In the genomic region with DNA sequence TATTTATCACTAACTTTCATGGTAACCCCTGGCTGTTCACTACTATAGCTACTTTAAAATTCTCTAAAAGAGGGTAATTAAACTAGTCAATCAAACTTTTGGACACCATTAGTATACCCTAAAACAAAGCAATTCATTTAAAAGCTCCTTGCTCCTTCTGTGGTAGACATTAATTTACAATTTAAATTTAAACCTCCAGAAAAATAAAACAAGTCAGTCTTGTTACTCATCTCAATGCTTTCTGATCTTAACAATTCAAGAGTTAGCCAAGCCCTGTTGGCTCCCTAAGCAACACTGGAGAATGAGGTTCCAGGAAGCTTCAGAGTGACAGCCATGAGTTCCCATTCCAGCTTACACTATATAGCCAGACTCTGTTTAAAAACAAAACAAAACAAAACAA, we compare ENCODE assay signal across 25 mouse cellular contexts. TPM values are rescaled to one million over a fixed set of nuclear protein-coding genes. Genes with fewer than 3 reads are reported as not detected.
DNase-seq lines count a peak whose midpoint lies in the region; ATAC-seq and TF ChIP-seq lines count a peak whose summit lies in the region.
"Had no signal": no experiment of that assay in that cellular context is flagged by ENCODE, and none has a peak within 500 bp of the region (broad histone marks: within the 10 kb centered on the region; RNA-seq: fewer than 3 reads in every experiment).

No protein-coding gene starts in this region.

- no peak for TF ChIP-seq CTCF in forebrain, postnatal 0 days (IDR thresholded peaks at IDR 0.05; ENCODE audit: low read depth)
- TF ChIP-seq CTCF in layer of hippocampus, adult 2 months (conservative IDR thresholded peaks at IDR 0.05) = no peak

- H3K4me2 ChIP-seq in forebrain, embryonic 13.5 days = no peak overlapping the region
- no peak overlapping the region for H3K4me2 ChIP-seq in forebrain, postnatal 0 days (ENCODE audit: low read depth)
- no peak overlapping the region for H3K4me2 ChIP-seq in forebrain, embryonic 15.5 days (replicated peaks)
- H3K4me2 ChIP-seq in forebrain, embryonic 11.5 days (ENCODE audit: low read depth, low read length, severe bottlenecking) = no peak overlapping the region
- H3K4me2 ChIP-seq: embryonic facial prominence, embryonic 13.5 days; embryonic facial prominence, embryonic 15.5 days had no signal

- H3K36me3 ChIP-seq in forebrain, embryonic 13.5 days (ENCODE audit: poor library complexity, severe bottlenecking) = peaks cover 10% of the 10 kb centered on the region
- H3K36me3 ChIP-seq in forebrain, postnatal 0 days (ENCODE audit: insufficient read depth) = peaks cover 9% of the 10 kb centered on the region; the same call in 1 of the 2 replicates
- peaks cover 10% of the 10 kb centered on the region for H3K36me3 ChIP-seq in forebrain, embryonic 15.5 days
- H3K36me3 ChIP-seq in forebrain, embryonic 11.5 days (ENCODE audit: control insufficient read depth, insufficient read depth, low read length) = no peaks in the 10 kb centered on the region

- ATAC-seq in forebrain, embryonic 13.5 days = peak; percentile 53; the same call in 1 of the 2 replicates
- no peak; the same call in 1 of the 2 replicates for ATAC-seq in forebrain, postnatal 0 days
- peak; percentile 60 for ATAC-seq in forebrain, embryonic 15.5 days (replicated peaks)
- ATAC-seq in forebrain, embryonic 11.5 days (replicated peaks; ENCODE audit: low FRiP score) = no peak
- ATAC-seq: activated CD4-positive, CD25-positive, alpha-beta regulatory T cell, adult 4 months; CD4-positive, CD25-positive, alpha-beta regulatory T cell, adult 4 months; Patski had no signal

- peaks cover 9% of the 10 kb centered on the region for H3K4me1 ChIP-seq in forebrain, embryonic 13.5 days
- no peaks in the 10 kb centered on the region for H3K4me1 ChIP-seq in forebrain, postnatal 0 days (ENCODE audit: insufficient read depth)
- H3K4me1 ChIP-seq in forebrain, embryonic 15.5 days = no peaks in the 10 kb centered on the region
- no peaks in the 10 kb centered on the region for H3K4me1 ChIP-seq in forebrain, embryonic 11.5 days (replicated peaks; ENCODE audit: control insufficient read depth, insufficient read depth, low read length)
- H3K4me1 ChIP-seq: embryonic facial prominence, embryonic 13.5 days; embryonic facial prominence, embryonic 15.5 days had no signal

- H3K4me3 ChIP-seq in forebrain, embryonic 13.5 days = no peak overlapping the region
- no peak overlapping the region for H3K4me3 ChIP-seq in forebrain, postnatal 0 days (ENCODE audit: low read depth, low read length)
- no peak overlapping the region for H3K4me3 ChIP-seq in forebrain, embryonic 15.5 days
- no peak overlapping the region for H3K4me3 ChIP-seq in forebrain, embryonic 11.5 days (ENCODE audit: low read depth, low read length)
- no peak overlapping the region for H3K4me3 ChIP-seq in layer of hippocampus, adult 2 months
- H3K4me3 ChIP-seq: embryonic facial prominence, embryonic 13.5 days; embryonic facial prominence, embryonic 15.5 days; erythroblast, embryonic 14.5 days had no signal

- no peaks in the 10 kb centered on the region for H3K9me3 ChIP-seq in forebrain, embryonic 13.5 days (replicated peaks)
- no peaks in the 10 kb centered on the region for H3K9me3 ChIP-seq in forebrain, postnatal 0 days (ENCODE audit: low read length)
- no peaks in the 10 kb centered on the region for H3K9me3 ChIP-seq in forebrain, embryonic 15.5 days
- no peaks in the 10 kb centered on the region for H3K9me3 ChIP-seq in forebrain, embryonic 11.5 days (ENCODE audit: control insufficient read depth, low read length)
- H3K9me3 ChIP-seq: embryonic facial prominence, embryonic 13.5 days; embryonic facial prominence, embryonic 15.5 days; G1E had no signal

- H3K27me3 ChIP-seq in forebrain, embryonic 13.5 days = no peaks in the 10 kb centered on the region
- H3K27me3 ChIP-seq in forebrain, postnatal 0 days (ENCODE audit: insufficient read depth, low read length) = no peaks in the 10 kb centered on the region
- H3K27me3 ChIP-seq in forebrain, embryonic 15.5 days = no peaks in the 10 kb centered on the region
- no peaks in the 10 kb centered on the region for H3K27me3 ChIP-seq in forebrain, embryonic 11.5 days (ENCODE audit: control insufficient read depth, insufficient read depth, low read length)
- H3K27me3 ChIP-seq: CH12.LX; embryonic facial prominence, embryonic 13.5 days; embryonic facial prominence, embryonic 15.5 days; Patski had no signal

- DNase-seq in forebrain, postnatal 0 days = no peak
- no peak for DNase-seq in forebrain, embryonic 11.5 days (ENCODE audit: low spot score)
- no peak for DNase-seq in layer of hippocampus, adult 2 months (ENCODE audit: low spot score in 2 of 2)
- DNase-seq in layer of hippocampus, postnatal 25 days (ENCODE audit: extremely low spot score in 1 of 2, low spot score in 1 of 2) = no peak
- DNase-seq: adrenal gland, adult 8-10 months; adrenal gland, postnatal 14 days; adrenal gland, postnatal 36 days; B cell, adult 2 months; cerebellum, adult 11 months; cerebellum, adult 18-20 months; cerebellum, adult 8-10 months; cerebellum, adult 9-11 months; cerebellum, postnatal 14 days; cerebellum, postnatal 36 days; embryo, embryonic 11 days had no signal

- no peak overlapping the region for H3K9ac ChIP-seq in forebrain, embryonic 13.5 days
- no peak overlapping the region for H3K9ac ChIP-seq in forebrain, postnatal 0 days
- no peak overlapping the region for H3K9ac ChIP-seq in forebrain, embryonic 15.5 days (replicated peaks)
- no peak overlapping the region for H3K9ac ChIP-seq in forebrain, embryonic 11.5 days (ENCODE audit: low read length)
- H3K9ac ChIP-seq: embryonic facial prominence, embryonic 13.5 days; embryonic facial prominence, embryonic 15.5 days had no signal

- H3K27ac ChIP-seq in forebrain, embryonic 13.5 days = no peak overlapping the region
- no peak overlapping the region for H3K27ac ChIP-seq in forebrain, postnatal 0 days (ENCODE audit: low read depth, low read length)
- no peak overlapping the region for H3K27ac ChIP-seq in forebrain, embryonic 15.5 days (replicated peaks)
- no peak overlapping the region for H3K27ac ChIP-seq in forebrain, embryonic 11.5 days (ENCODE audit: low read depth, low read length)
- peak overlapping the region; percentile 39; the same call in 1 of the 2 replicates for H3K27ac ChIP-seq in layer of hippocampus, adult 2 months
- H3K27ac ChIP-seq: embryonic facial prominence, embryonic 13.5 days; embryonic facial prominence, embryonic 15.5 days had no signal

RNA-seq across cellular contexts. Expression of a gene that starts 22.2 kb away (rescaled TPM):
- polyA plus RNA-seq in forebrain, embryonic 13.5 days (2015; fragmentation: Nextera tagmentation; extraction: Ambion mirVana) = 19.8 and 22.6 TPM in 2 replicates
- total RNA-seq in forebrain, postnatal 0 days (2014; rRNA removed) = 29.9 and 31.5 TPM in 2 replicates
- 2.2 and 5.3 TPM in 2 replicates for polyA plus RNA-seq in forebrain, postnatal 0 days (2015; fragmentation: Nextera tagmentation; extraction: Ambion mirVana)
- polyA plus RNA-seq in forebrain, embryonic 15.5 days (2015; fragmentation: Nextera tagmentation; extraction: Ambion mirVana) = 17.2 and 18.2 TPM in 2 replicates
- polyA plus RNA-seq in forebrain, embryonic 11.5 days (2014; fragmentation: Nextera tagmentation; extraction: Ambion mirVana) = 28.5 and 33.4 TPM in 2 replicates
- 10 to 100 TPM; 28.9 to 31.0 TPM for total RNA-seq in layer of hippocampus, adult 2 months (2021)
- total RNA-seq in layer of hippocampus, postnatal 25 days (2021) = 10 to 100 TPM; 25.6 to 26.2 TPM
- polyA plus RNA-seq: erythroblast, embryonic 14.5 days had no signal

Comparison
In these comparisons a context has a peak if more than half of its experiments do, and no peak if none do; other contexts are left out.
1. ATAC-seq: peak in forebrain, embryonic 13.5 days (single experiment) and forebrain, embryonic 15.5 days (single experiment); none in forebrain, postnatal 0 days (single experiment) and forebrain, embryonic 11.5 days (single experiment).